Mouse (Mus musculus) urinary bladder, postnatal 25 days (tissue): ENCODE data around the gene Psd.

ENCODE experiments used
- DNase-seq: peaks from one replicate; pipeline ENCODE4 v3.0.0; 2022; ENCODE audit warnings: low spot score

Psd gene

GRCm38 (mm10) chr19:46320076-46320785 lies 6.7 kb downstream of the Psd start:
- DNase-seq: no peak

DNA sequence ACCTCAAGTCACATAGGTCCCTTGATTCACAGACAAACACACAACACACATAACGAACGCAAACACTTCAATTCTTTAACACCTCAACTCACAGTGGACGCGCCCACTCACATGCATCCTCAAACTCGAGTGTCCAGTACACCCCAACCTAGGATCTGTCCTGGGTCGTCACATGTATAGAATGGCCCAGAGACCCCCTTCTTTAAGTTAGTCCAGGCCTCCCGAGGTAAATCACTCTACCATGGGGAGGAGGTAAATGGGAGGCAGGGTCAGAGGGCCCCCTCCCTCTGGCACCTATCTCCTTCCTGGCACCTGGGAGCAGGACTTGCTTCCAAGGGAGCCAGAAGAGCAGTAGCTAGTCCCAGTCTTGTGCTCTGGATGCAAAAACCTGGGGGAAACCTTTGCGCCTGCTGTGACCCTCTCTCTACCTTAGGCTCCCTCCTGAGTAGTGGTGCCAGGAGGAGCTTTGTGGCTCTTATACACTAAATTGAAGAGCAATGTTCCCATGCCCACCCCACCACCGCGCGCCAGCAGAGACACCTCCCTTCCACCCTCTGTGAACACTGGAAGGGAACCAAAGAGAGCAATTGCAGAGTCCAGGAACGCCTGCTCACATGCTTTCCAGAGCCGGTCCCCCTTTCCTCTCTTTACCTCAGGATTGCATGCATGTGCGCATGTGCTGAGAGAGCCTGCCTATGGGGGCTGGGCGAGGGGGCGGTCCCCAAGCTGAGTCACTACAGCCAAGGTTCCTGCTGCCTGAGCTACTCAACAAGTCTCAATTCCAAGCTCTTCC lies 8.2 kb downstream of the Psd start:
- peak; percentile 72 for DNase-seq

- no peak for DNase-seq
Observed at GRCm38 (mm10) chr19:46318031-46318471, 8.9 kb downstream of the Psd start.

- DNase-seq: no peak
Observed at GRCm38 (mm10) chr19:46317546-46317885, 9.4 kb downstream of the Psd start.

- no peak for DNase-seq
Observed at GRCm38 (mm10) chr19:46316846-46317545, 10.0 kb downstream of the Psd start.

GRCm38 (mm10) chr19:46315752-46316610 lies 11.0 kb downstream of the Psd start:
- no peak for DNase-seq

GRCm38 (mm10) chr19:46314872-46315742 lies 11.8 kb downstream of the Psd start:
- DNase-seq: no peak

DNA sequence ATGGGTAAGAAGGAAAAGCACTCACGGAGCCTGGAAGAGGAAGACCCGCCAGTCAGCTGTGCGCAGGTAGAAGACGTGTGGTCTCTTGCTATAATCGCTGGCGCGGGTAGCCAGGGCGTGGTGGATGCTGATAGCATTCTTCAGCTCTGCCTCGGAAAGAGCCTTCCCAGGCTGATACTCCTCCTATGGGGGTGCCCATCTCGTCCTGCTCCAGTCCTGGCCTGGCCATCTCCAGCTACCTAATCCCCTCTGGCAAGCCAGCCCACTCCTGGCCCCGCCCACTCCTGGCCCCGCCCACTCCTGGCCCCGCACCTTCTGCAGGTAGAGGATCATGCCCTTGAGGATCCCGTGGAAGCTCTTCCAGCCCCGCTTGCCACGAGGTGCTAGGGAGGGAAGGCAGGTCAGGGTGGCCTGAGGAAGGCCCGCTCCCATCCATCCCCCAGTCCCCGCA lies 12.8 kb downstream of the Psd start:
- no peak for DNase-seq

GRCm38 (mm10) chr19:46313591-46313990 lies 13.4 kb downstream of the Psd start:
- no peak for DNase-seq

- no peak for DNase-seq
Observed at GRCm38 (mm10) chr19:46313116-46313515, 13.8 kb downstream of the Psd start.

- no peak for DNase-seq
Observed at GRCm38 (mm10) chr19:46312566-46312965, 14.4 kb downstream of the Psd start.

DNA sequence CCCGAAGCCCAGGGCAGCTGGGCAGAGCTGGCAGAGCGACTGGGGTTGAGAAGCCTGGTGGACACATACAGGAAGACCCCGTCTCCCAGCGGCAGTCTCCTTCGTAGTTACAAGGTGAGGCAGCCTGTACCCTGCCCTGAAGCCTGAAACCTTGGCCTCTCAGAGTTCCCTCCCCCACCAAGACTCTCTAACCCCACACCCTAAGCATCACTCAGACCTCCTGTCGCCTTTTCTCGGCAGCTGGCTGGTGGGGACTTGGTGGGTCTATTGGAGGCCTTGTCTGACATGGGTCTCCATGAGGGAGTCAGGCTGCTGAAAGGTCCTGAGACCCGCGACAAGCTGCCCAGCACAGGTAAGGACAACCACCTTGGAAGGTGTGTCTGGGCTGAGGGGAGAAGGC lies 15.6 kb downstream of the Psd start:
- no peak for DNase-seq

DNA sequence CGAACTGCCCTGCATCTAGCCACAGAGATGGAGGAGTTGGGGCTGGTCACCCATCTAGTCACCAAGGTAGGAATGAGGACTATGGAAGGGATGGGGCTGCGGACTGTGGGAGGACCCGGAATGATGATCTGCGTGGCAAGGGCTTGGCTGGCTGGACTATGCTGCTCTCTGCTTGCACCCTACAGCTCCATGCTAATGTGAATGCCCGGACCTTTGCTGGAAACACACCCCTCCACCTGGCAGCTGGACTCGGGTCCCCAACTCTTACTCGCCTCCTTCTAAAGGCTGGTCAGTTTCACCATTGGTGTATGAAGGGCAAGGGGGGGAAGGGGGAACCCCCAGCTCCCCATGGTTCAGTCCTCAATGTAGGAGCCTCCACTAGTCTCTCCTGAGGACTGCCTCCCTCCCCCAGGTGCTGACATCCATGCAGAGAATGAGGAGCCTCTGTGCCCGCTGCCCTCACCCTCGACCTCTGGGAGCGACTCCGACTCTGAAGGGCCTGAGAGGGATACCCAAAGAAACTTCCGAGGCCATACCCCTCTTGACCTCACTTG lies 16.6 kb downstream of the Psd start:
- DNase-seq: no peak

DNA sequence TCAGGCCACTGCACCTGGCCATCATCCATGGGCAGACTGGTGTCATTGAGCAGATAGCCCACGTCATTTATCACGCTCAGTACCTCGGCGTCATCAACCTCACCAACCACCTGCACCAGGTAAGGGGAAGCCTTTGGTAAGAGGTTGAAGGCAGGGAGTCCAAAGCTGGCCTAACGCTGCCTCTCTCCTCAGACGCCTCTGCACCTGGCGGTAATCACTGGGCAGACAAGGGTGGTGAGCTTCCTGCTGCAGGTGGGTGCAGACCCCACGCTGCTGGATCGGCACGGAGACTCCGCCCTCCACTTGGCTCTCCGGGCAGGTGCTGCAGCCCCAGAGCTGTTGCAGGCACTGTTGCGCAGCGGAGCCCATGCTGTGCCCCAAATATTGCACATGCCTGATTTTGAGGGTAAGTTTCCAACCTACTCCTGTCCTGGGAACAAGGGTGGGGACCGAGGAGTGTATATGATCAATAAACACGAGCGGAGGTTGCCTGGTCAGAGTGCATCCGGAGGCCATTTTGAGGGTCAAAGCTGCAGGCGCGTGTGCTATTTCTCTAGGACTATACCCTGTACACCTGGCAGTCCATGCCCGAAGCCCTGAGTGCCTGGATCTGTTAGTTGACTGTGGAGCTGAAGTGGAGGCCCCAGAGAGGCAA lies 17.2 kb downstream of the Psd start:
- DNase-seq: no peak

DNA sequence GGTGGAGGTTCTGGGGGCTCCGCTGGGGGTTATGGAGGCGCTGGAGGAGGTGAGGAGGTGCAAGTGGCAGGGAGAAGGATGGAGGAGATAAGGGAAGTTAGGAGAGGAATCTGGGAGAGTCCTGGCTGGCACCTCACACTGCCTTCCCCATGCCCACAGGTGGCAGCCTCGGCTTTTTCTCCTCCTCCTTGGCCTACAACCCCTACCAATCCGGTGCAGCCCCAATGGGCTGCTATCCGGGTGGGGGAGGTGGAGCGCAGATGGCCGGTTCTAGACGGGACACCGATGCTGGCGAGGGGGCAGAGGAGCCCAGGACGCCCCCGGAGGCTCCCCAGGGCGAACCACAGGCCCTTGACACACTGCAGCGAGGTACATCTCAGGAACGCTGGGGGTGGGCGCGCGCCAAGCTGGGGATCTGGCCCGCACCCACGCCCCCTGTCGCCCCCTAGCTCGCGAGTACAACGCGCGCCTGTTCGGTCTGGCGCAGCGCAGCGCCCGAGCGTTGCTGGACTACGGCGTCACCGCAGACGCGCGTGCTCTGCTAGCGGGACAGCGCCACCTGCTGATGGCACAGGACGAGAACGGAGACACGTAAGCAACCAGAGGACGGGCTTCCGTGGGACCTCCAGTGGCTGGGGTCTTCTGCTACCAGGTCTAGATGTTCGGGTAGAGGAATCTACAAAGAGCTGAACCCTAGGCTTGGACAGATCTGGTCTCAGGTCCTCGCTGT lies 18.1 kb downstream of the Psd start:
- peak; percentile 84 for DNase-seq

DNA sequence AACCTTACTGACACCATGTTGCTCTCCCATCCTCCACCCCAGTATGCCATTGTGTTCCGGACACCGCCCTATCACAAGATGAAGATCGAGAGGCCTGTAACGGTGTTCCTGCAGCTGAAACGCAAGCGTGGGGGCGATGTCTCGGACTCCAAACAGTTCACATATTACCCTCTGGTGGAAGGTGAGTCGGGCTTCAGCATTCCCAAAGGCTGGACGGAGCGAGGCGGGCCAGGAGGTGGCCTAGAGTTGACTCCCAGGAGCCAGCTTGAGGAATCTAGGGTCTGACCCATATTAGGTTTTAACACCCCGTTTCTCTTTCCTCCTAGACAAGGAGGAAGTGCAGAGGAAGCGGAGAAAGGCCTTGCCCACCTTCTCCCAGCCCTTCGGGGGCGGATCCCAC lies 18.7 kb downstream of the Psd start:
- DNase-seq: no peak

GRCm38 (mm10) chr19:46307781-46308180 lies 19.2 kb downstream of the Psd start:
- no peak for DNase-seq

- no peak for DNase-seq
Observed at GRCm38 (mm10) chr19:46306751-46307289, 20.1 kb downstream of the Psd start.

- no peak for DNase-seq
Observed at GRCm38 (mm10) chr19:46306268-46306610, 20.7 kb downstream of the Psd start.
